Mouse (Mus musculus): Measurements from ENCODE around the gene Gm14085.

Gene Gm14085

DNA sequence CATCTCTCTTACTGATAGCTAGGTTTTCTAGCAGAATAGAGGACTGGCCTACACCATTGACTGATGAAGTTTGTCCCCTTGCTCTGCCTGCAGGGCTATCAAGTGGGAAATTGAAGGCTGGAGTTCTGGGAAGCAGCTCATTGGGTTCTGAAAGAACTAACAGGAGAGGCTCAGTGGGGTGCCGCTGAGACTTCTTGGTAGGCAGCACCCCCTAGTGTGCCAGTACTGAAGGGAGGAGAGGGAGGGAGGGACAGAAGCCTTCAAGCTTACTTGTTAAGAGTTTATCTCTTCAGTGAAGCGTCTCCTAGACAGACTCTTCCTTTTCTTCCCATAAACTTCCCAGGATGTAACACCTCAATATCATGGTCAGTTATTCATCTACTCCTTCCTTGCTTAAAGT lies 73.6 kb downstream of the Gm14085 start:
- DNase-seq (ENCODE audit: low read depth, low spot score) = no peak

DNA sequence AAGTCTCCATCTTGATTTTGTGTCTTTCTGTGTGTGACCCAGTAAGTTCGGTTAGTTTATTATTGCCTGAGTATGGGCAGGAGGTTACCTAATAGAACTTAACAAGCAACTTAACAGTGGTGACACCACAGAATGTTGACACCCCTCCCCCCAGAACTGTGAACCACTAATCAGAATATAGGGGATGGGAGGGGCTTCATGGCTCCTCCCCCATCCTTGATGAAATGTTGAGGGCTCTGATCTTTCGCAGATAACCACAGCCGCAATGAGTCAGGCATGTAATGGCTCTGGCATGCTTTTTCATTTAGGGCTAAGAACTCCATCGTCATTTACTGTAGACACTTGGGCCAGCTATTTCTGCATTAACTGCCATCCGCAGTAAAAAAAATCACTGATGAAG lies 76.5 kb downstream of the Gm14085 start:
- DNase-seq (ENCODE audit: low read depth, low spot score) = no peak

DNA sequence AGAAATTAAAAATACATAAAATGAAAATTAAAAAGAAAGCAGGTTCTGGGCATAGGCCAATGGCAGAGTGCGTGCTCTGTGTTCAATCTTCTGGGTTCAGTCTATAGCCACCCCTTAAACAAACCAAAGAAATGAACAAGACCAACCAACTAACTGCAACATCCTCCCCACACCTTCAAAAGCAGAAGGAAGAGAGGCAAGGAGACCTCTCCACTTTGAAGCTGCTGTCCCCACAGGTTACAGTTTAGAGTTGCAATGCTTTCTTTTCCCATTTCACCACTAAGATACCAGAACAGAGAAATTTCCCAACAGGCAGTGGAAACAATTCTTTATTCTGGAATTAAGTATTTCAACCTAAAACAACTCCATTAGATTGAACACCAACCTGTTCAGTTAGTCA lies 77.5 kb downstream of the Gm14085 start:
- DNase-seq (ENCODE audit: low read depth, low spot score) = no peak

DNA sequence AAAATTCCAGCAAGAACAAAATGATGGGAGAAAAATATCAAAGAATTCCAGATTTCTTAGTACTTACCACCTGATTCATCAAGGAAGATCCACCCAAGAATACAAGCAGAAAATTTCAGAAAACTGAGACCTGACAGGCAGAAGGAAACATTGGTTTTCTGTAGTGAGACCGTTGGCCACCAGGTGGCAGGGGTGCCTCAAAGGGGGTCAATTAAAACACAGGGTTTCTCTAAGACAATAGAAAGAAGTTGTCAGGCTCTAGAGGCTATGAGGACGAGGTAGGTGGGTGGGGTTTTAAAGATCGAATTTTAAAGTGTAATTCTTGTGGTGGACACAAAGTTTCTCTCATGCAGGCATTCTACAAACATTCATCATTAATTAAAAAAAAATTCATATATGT lies 84.7 kb downstream of the Gm14085 start:
- DNase-seq (ENCODE audit: low read depth, low spot score) = peak; percentile 19

DNA sequence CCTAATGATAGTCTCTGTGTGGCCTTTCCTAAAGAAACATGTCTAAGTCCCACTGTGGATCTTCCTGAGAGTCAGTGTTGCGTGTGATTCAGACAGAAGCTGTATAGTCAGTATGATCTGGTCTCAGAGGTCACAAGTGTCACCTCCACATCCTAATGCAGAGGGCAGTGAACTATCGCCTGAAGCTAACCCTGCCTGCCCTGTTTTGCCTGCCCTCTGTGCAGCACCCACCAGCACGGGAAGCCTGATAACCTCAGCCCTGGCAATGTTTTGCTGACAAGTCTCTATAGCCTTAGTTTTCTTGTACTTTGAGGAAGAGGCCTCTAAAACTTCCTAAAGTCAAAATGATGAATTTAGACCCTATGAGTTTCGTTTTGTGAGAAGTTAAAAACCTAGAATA lies 85.7 kb downstream of the Gm14085 start:
- DNase-seq (ENCODE audit: low read depth, low spot score) = no peak

DNA sequence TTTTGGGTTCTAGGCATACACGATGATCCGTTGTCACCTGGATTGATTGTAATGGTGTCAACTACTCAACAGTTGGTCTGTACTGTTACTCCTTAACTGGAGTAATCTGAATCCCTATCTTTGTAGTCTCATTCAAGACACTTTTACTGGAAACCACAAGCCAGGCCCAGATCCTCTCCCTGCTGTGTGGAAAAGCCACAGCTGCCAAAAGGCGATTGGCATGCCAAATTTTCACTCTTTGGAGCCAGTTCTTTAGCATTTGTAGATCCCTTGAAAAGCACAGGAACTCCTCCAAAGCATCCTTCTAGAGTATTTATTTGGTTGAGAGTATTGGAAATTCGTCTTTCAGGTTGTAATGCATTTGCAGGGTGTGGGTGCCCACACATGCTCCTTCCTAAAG lies 86.6 kb downstream of the Gm14085 start:
- DNase-seq (ENCODE audit: low read depth, low spot score) = no peak

DNA sequence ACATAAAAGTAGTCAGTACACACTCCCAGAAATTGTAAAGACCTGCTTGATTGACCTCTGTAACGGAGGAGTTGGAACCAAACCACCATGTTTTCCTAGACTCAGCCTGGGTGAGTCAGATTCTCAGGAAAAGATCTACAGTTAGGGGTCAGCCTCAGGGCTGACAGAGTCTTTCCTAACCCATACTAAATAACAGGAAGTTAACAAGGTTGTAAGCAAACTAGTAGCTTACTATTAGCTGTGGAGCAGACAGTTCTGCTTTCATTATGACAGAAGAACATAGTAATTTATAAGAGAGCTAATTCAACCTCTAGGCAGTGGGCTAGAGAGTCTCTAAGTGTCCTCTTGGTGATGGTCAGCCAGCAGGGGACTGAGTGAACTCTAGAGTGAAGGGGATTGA lies 87.7 kb downstream of the Gm14085 start:
- no peak for DNase-seq (ENCODE audit: low read depth, low spot score)

DNA sequence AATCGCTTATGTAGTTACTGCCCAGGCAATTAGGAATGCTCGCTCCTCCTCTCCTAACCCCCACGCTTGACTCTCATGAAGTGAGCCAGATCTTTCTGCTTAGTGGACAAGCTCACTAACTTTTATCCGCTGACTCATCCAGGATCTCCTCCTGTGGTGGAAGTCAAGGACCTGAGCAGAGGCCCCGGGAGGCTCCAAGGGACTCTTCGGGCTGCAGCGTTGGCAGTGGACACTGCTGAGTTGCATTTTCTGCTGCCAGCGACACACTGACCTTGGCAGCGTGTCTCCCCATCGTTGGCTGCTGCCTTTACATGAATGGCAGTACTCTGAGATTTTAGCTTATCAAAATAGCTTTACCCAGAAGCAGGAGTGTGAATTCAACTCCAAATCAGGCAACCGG lies 90.7 kb downstream of the Gm14085 start:
- no peak for DNase-seq (ENCODE audit: low read depth, low spot score)

DNA sequence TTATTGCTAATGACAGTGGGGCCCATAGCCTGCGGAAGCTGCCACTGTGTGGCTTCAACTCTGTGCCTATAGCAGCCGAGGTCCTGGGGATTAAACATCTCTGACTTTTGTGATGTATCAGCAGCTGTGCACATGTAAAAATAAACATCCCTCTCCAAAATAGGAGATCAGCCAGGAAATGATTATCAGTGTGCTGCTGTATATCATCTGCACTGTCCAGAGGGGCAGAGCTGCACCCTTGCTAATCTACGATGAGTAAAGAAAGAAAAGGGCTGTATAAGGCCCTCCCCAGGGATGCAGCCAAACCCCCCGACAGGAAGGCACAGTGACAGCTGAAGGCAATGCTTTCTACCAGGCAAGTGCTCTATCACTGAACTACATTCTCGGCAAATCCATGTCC lies 91.6 kb downstream of the Gm14085 start:
- no peak for DNase-seq (ENCODE audit: low read depth, low spot score)

DNA sequence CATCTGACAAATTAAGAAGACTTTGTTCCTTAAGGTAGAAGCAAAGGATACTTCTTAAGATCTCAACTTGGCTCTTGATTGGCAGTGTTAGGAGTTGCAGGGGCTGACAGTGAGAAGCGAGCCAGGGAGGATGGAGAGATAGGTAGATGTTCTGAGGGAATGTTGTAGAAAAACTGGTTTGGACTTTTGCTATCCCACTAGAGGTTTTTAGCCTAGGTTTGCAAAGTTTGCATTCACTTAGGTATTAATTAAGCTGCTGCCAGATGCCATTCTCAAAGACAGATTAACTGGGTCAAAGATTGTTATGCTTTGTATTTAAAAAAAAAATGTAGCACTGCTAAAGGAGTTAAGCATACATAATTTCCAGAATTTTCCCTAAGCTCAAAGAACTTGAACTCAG lies 92.6 kb downstream of the Gm14085 start:
- DNase-seq (ENCODE audit: low read depth, low spot score) = no peak
